Mouse (Mus musculus) liver, embryonic 14.5 days (tissue): ENCODE results near the gene Prkaca.

Experiments used
- CTCF ChIP-seq: IDR thresholded peaks from 2 replicates; pipeline ENCODE4 v1.5.1; 2016; ENCODE audit warnings: antibody characterized with exemption, low read depth, control low read depth
- EP300 ChIP-seq: IDR thresholded peaks from 2 replicates; pipeline ENCODE4 v1.6.1; 2016; ENCODE audit warnings: antibody characterized with exemption, low read depth

- TF ChIP-seq CTCF (no peak), EP300 (no peak)
Observed at GRCm38 (mm10) chr8:83937645-83938044, 35.1 kb upstream of the Prkaca start.
